Mouse (Mus musculus): Measurements from ENCODE around the gene Bcl9l.

DNA sequence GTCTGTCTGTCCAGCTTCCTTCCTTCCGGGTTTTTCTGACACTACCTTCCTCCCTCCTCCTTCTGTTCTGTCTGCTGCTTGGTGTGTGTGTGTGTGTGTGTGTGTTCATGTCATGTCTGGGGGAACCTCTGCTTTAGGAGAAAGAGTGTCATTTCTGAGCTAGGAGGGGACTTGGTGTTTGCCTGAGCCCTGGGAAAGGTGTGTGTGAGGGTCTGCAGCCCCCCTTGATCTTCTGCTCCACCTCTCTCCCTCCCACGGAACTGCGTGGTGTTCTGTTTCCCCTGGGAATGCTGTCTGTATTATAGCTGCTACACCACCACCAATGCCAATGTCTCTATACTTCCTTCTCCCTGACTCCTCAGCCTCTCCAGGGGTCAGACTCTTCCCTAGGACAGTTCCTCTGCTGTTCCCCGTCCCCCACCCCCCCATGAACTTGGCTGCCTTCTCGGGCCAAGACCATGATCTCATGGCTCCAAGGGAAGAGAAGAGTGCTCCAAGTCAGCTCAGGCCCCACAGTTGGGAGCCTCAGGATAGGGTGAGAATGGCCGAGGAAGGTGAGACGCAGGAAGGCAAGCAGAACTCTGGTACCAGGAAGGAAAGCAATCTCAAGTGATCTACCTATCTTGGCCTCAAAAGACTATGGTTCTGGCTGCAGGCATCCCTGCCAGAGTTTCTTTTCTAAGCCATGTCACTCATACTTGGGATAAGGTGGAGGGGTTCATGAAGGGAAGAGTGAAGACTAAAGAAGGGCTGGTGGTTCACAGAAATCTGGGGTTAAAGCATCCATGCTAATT lies 1.9 kb downstream of the Bcl9l start:
- no peak for TF ChIP-seq CTCF (IDR thresholded peaks at IDR 0.05)
- no peak for TF ChIP-seq EP300 (IDR thresholded peaks at IDR 0.05)
